Mouse (Mus musculus): ENCODE measurements around the gene Lrrc61. TPM values are rescaled to one million over a fixed set of nuclear protein-coding genes. Genes with fewer than 3 reads are reported as not detected.
"Not testable (repeated sequence)": the region's sequence is repeated elsewhere in the genome, so short reads cannot be mapped to it uniquely, and the experiment has no call there.

The Lrrc61 gene
- total RNA-seq (2021), result 10 to 100 TPM; 16.7 to 26.6 TPM

GRCm38 (mm10) chr6:48554280-48555103 is at the start of gene Lrrc61:
Lrrc61 (plus strand) TSS chr6:48554796.
- intact Hi-C loops (cut with DNase I), result loop anchor here (2.0 kb wide), 1 partner anchor 18 kb away; the partner anchor contains the start of gene Rarres2
- DNase-seq, result peak; percentile 99

- DNase-seq, result no peak
- intact Hi-C loops (cut with DNase I), result no loop called here
Observed at GRCm38 (mm10) chr6:48508087-48508486, 46.5 kb upstream of the Lrrc61 start.

- intact Hi-C loops (cut with DNase I), result no loop called here
- no peak for DNase-seq
Observed at GRCm38 (mm10) chr6:48510426-48510825, 44.2 kb upstream of the Lrrc61 start.

- intact Hi-C loops (cut with DNase I), result no loop called here
- no peak for DNase-seq
Observed at GRCm38 (mm10) chr6:48511861-48512260, 42.7 kb upstream of the Lrrc61 start.

GRCm38 (mm10) chr6:48524882-48525281 is 29.7 kb upstream of the Lrrc61 start:
- DNase-seq; intact Hi-C loops (cut with DNase I): not testable (repeated sequence)

GRCm38 (mm10) chr6:48527901-48528300 is 26.7 kb upstream of the Lrrc61 start:
- DNase-seq, result no peak
- intact Hi-C loops (cut with DNase I), result no loop called here

- intact Hi-C loops (cut with DNase I), result no loop called here
- DNase-seq, result no peak
Observed at GRCm38 (mm10) chr6:48529261-48529660, 25.3 kb upstream of the Lrrc61 start.

GRCm38 (mm10) chr6:48529871-48530440 is 24.6 kb upstream of the Lrrc61 start:
- intact Hi-C loops (cut with DNase I), result no loop called here
- no peak for DNase-seq

- no peak for DNase-seq
- intact Hi-C loops (cut with DNase I), result no loop called here
Observed at GRCm38 (mm10) chr6:48530862-48531261, 23.7 kb upstream of the Lrrc61 start.

- DNase-seq, result no peak
- intact Hi-C loops (cut with DNase I), result no loop called here
Observed at GRCm38 (mm10) chr6:48533475-48533874, 21.1 kb upstream of the Lrrc61 start.

GRCm38 (mm10) chr6:48534913-48535312 is 19.7 kb upstream of the Lrrc61 start:
- no peak for DNase-seq
- intact Hi-C loops (cut with DNase I), result loop anchor here (5.0 kb wide), 1 partner anchor 237 kb away; the partner anchor contains the start of gene Gimap3

GRCm38 (mm10) chr6:48536091-48536490 is 18.5 kb upstream of the Lrrc61 start:
- DNase-seq, result no peak
- intact Hi-C loops (cut with DNase I), result loop anchor here (5.0 kb wide), 1 partner anchor 236 kb away; the partner anchor contains the start of gene Gimap3

GRCm38 (mm10) chr6:48537105-48537954 is 17.3 kb upstream of the Lrrc61 start, which contains the start of gene Atp6v0e2:
Atp6v0e2 (plus strand) TSS chr6:48537615.
- peak; percentile 79 to 80 for DNase-seq
- intact Hi-C loops (cut with DNase I), result loop anchor here (5.0 kb wide), 1 partner anchor 235 kb away; the partner anchor contains the start of gene Gimap3

- peak; percentile 69 to 75 for DNase-seq
- intact Hi-C loops (cut with DNase I), result loop anchor here (2.0 to 5.0 kb wide), 3 partner anchors 44 to 360 kb away; partner anchors contain the start of gene Gimap3
Observed at GRCm38 (mm10) chr6:48538841-48539737, 15.5 kb upstream of the Lrrc61 start.

GRCm38 (mm10) chr6:48539860-48540259 is 14.7 kb upstream of the Lrrc61 start:
- DNase-seq, result no peak
- intact Hi-C loops (cut with DNase I), result loop anchor here (2.0 to 5.0 kb wide), 3 partner anchors 43 to 361 kb away; partner anchors contain the start of gene Gimap3

- DNase-seq, result no peak
- intact Hi-C loops (cut with DNase I), result no loop called here
Observed at GRCm38 (mm10) chr6:48540721-48541120, 13.9 kb upstream of the Lrrc61 start.

GRCm38 (mm10) chr6:48541560-48542450 is 12.8 kb upstream of the Lrrc61 start:
- intact Hi-C loops (cut with DNase I), result no loop called here
- DNase-seq, result no peak

GRCm38 (mm10) chr6:48542631-48543030 is 12.0 kb upstream of the Lrrc61 start:
- intact Hi-C loops (cut with DNase I), result no loop called here

GRCm38 (mm10) chr6:48545251-48545650 is 9.3 kb upstream of the Lrrc61 start:
- intact Hi-C loops (cut with DNase I), result no loop called here
- no peak for DNase-seq

More at GRCm38 (mm10) chr6:48542631-48543030, 12.0 kb upstream of the Lrrc61 start:
- DNase-seq, result no peak

Measured in heart, postnatal 36 days (tissue).